14 mouse cellular contexts compared by ENCODE assay signal in genomic region chr4:82316168-82316567, GRCm38 (mm10).
DNase-seq lines count a peak whose midpoint lies in the region; ATAC-seq lines count a peak whose summit lies in the region.
"Had no signal": no experiment of that assay in that cellular context is flagged by ENCODE, and none has a peak within 500 bp of the region (broad histone marks: within the 10 kb centered on the region; RNA-seq: fewer than 3 reads in every experiment).

No protein-coding gene starts in this region.

- H3K27ac ChIP-seq in embryonic facial prominence, embryonic 13.5 days, result 0 out of 2 replicates have a peak overlapping the region, but pooled peaks have one; percentile 17
- no peak overlapping the region for H3K27ac ChIP-seq in embryonic facial prominence, embryonic 10.5 days (replicated peaks)
- H3K27ac ChIP-seq: embryonic facial prominence, embryonic 12.5 days; hindbrain, embryonic 15.5 days; macrophage had no signal

- H3K9me3 ChIP-seq in embryonic facial prominence, embryonic 13.5 days, result no peaks in the 10 kb centered on the region
- H3K9me3 ChIP-seq in embryonic facial prominence, embryonic 10.5 days, result no peaks in the 10 kb centered on the region
- H3K9me3 ChIP-seq: embryonic facial prominence, embryonic 12.5 days; hindbrain, embryonic 15.5 days had no signal

- H3K36me3 ChIP-seq in embryonic facial prominence, embryonic 13.5 days, result peaks cover 45% of the 10 kb centered on the region
- peaks cover 23% of the 10 kb centered on the region for H3K36me3 ChIP-seq in embryonic facial prominence, embryonic 10.5 days (replicated peaks)

- peaks cover 18% of the 10 kb centered on the region for H3K4me1 ChIP-seq in embryonic facial prominence, embryonic 13.5 days
- peaks cover 11% of the 10 kb centered on the region for H3K4me1 ChIP-seq in embryonic facial prominence, embryonic 10.5 days
- H3K4me1 ChIP-seq: hindbrain, embryonic 15.5 days had no signal

- no peaks in the 10 kb centered on the region for H3K27me3 ChIP-seq in embryonic facial prominence, embryonic 13.5 days
- no peaks in the 10 kb centered on the region for H3K27me3 ChIP-seq in embryonic facial prominence, embryonic 10.5 days (replicated peaks; ENCODE audit: low read depth, poor library complexity, severe bottlenecking)
- H3K27me3 ChIP-seq: embryonic facial prominence, embryonic 12.5 days; hindbrain, embryonic 15.5 days had no signal

- DNase-seq in embryonic facial prominence, embryonic 10.5 days (ENCODE audit: low spot score), result no peak
- peak; percentile 78 for DNase-seq in adipocyte (ENCODE audit: low spot score)
- peak; percentile 76 to 79 for DNase-seq in heart, adult 18-20 months
- DNase-seq in heart, postnatal 14 days, result peak; percentile 56 to 57
- no peak for DNase-seq in urinary bladder, adult 2 months (ENCODE audit: low spot score)
- DNase-seq in kidney, postnatal 10 days, result no peak
- DNase-seq: kidney, adult 8-10 months; layer of hippocampus, postnatal 36 days; liver had no signal

- intact Hi-C loops in heart, postnatal 14 days (cut with DNase I), result loop anchor here (2.0 to 5.0 kb wide), 2 partner anchors 86 to 189 kb away; no protein-coding TSS in a partner anchor

- no peak for ATAC-seq in embryonic facial prominence, embryonic 13.5 days (ENCODE audit: insufficient number of reproducible peaks, insufficient read depth, low FRiP score, low TSS enrichment, low read depth)
- ATAC-seq: forebrain, embryonic 16.5 days had no signal

- no peak overlapping the region for H3K9ac ChIP-seq in embryonic facial prominence, embryonic 13.5 days
- H3K9ac ChIP-seq: embryonic facial prominence, embryonic 12.5 days; hindbrain, embryonic 15.5 days had no signal

- H3K4me2 ChIP-seq in embryonic facial prominence, embryonic 13.5 days, result no peak overlapping the region
- H3K4me2 ChIP-seq: embryonic facial prominence, embryonic 12.5 days; hindbrain, embryonic 15.5 days had no signal

- H3K4me3 ChIP-seq in embryonic facial prominence, embryonic 13.5 days, result no peak overlapping the region
- H3K4me3 ChIP-seq in embryonic facial prominence, embryonic 10.5 days, result no peak overlapping the region
- H3K4me3 ChIP-seq: embryonic facial prominence, embryonic 12.5 days; hindbrain, embryonic 15.5 days had no signal

- WGBS in embryonic facial prominence, embryonic 13.5 days, result 75% methylated on average over 6 of the region's 6 CpGs
- 85% methylated on average over 6 of the region's 6 CpGs for WGBS in embryonic facial prominence, embryonic 10.5 days

Comparison
In these comparisons a context has a peak if more than half of its experiments do, and no peak if none do; other contexts are left out.
1. DNase-seq: peak in adipocyte (single experiment), heart, adult 18-20 months (2 of 2) and heart, postnatal 14 days (2 of 2); none in embryonic facial prominence, embryonic 10.5 days (single experiment), urinary bladder, adult 2 months (single experiment) and kidney, postnatal 10 days (single experiment).